Mouse (Mus musculus): Measurements from ENCODE around the gene Serinc3.

DNA sequence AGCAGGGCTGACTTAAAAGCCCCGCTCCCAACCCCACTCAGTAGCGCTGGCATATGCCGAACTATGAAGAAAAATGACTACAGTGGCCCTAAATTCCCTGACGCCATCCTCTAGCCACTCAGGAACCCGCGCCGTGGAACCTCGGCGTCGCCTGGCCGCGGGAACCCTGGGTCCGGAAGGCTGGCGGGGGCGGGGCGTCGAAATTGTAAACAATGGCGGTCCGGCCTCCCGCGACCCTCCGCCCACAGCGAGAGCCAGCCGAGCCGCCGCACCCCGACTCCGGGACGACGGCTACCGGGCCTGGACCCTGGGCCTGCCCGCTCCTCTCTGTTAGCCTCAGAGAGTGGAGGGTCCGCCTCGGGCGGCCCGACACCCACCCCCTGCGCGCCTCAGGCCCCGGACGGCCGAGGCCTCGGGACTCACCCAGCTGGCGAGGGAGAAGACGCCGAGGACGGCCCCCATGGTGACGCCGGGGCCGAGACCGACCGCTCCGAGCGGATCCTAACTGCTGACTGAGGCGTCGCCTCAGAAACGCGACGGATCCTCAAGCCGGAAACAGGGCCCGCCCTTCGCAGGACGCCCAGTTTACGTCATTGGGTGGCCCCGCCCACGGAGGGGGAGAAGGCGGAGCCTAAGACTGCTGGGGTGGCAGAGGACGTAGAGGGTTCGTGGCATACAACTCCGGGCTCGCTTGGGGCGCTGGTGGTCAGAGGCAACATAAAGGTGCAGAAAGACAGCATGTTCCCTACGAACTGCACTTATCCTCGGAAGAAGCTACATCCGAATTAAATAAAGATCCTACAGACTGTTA lies at the start of gene Serinc3:
- TF ChIP-seq CTCF (IDR thresholded peaks at IDR 0.05; ENCODE audit: borderline replicate concordance, insufficient read depth, low read length) = peak; percentile 24; the same call in 1 of the 2 replicates
- TF ChIP-seq POLR2A (IDR thresholded peaks at IDR 0.05; ENCODE audit: low read depth, low read length) = peak; percentile 93
